Mouse (Mus musculus): Measurements from ENCODE around the gene Dazap1. TPM values are rescaled to one million over a fixed set of nuclear protein-coding genes. Genes with fewer than 3 reads are reported as not detected.
"Not testable (repeated sequence)": the region's sequence is repeated elsewhere in the genome, so short reads cannot be mapped to it uniquely, and the experiment has no call there.

Dazap1 gene
- total RNA-seq (2021), result 100 to 1,000 TPM in 1 of 2 experiments, 10 to 100 TPM in 1; 98.9 to 112 TPM
- long read RNA-seq, experiment 1, transcript Dazap1-203 (12 exons, 2,081 nt), result major isoform, 24 of 51 reads
- long read RNA-seq, experiment 1, partial matches to known transcripts, result 7 of 51 reads
- long read RNA-seq, experiment 1, other reads (novel, unspliced or antisense), result 15 of 51 reads
- long read RNA-seq, experiment 2, transcript Dazap1-201 (12 exons, 1,994 nt), result minor isoform, 5 of 54 reads
- long read RNA-seq, experiment 2, transcript Dazap1-203 (12 exons, 2,081 nt), result major isoform, 34 of 54 reads
- long read RNA-seq, experiment 2, partial matches to known transcripts, result 6 of 54 reads
- long read RNA-seq, experiment 2, other reads (novel, unspliced or antisense), result 9 of 54 reads

GRCm38 (mm10) chr10:80260642-80261584, at the start of gene Dazap1, which contains the start of gene Gamt:
Gene Dazap1, plus strand, starts transcription at chr10:80261486.
Gene Gamt, minus strand, starts transcription at chr10:80261012.
- DNase-seq (ENCODE audit: low spot score in 2 of 2), result peak; percentile 98 to 99

- DNase-seq (ENCODE audit: low spot score in 2 of 2), result not testable (repeated sequence)
These were observed 49.7 kb upstream of the Dazap1 start for GRCm38 (mm10) chr10:80211547-80212103.

- no peak for DNase-seq (ENCODE audit: low spot score in 2 of 2)
These were observed 46.1 kb upstream of the Dazap1 start for GRCm38 (mm10) chr10:80215048-80215772.

GRCm38 (mm10) chr10:80220676-80221075, 40.6 kb upstream of the Dazap1 start:
- DNase-seq (ENCODE audit: low spot score in 2 of 2), result no peak

GRCm38 (mm10) chr10:80223137-80223536, 38.1 kb upstream of the Dazap1 start:
- not testable (repeated sequence) for DNase-seq (ENCODE audit: low spot score in 2 of 2)

- DNase-seq (ENCODE audit: low spot score in 2 of 2), result no peak
These were observed 35.2 kb upstream of the Dazap1 start for GRCm38 (mm10) chr10:80226071-80226415.

DNA sequence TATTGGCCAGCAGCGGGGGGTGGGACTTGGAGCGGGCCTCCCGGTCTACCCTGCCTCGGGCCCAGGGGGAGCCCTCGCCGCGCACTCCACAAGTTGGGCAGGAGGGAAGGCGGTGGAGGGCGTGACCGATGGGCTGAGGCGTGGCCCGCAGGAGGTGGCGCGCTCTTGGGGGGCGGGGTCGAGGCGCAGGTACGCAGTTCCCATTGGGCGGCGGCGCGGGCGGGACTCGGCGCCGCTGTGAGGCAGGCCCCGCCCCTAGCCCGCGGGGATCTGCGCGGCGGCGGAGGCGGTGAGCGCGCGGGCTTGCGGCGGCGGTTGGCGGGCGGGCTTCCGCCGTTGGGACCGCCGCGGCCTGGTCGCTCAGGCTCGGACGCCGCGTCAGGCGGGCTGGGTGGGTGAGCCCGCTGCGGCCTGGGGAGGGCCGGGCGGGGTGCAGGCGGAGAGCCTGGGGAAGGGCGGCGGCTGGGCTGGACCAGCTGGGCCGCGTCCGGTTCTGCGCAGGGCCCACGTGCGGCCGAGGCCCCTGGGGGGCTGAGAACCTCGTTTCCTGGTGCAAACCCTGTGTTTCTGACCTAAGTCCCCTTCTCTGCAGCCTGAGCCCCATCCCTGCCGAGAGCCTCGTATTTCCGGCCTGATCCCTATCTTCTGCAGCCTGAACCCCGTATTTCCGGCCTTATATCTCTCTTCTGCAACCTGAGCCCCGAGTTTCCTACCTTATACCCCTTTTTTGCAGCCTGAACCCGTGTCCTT, 34.7 kb upstream of the Dazap1 start, which contains the start of gene Mum1:
Gene Mum1, plus strand, starts transcription at position 19 of the 750 bp plus-strand sequence.
- DNase-seq (ENCODE audit: low spot score in 2 of 2), result peak; percentile 97 to 99

DNA sequence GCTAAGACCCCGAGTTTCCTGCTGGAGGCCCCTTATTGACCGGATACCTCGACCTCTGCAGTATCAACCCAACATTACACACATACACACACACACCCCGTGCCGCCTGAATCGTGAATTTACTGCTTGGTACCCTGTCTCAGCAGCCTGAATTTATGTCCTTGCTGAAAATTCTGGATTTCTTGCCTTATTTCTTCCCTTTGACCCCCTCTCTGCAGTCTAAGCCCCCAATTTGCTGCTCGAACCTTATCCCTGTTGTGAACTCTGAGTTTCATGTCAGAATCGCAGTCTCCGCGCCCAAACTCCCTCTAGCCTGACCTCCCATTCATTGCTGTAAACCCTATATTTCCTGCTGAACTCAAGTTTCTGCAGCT, 34.1 kb upstream of the Dazap1 start:
- no peak for DNase-seq (ENCODE audit: low spot score in 2 of 2)

- DNase-seq (ENCODE audit: low spot score in 2 of 2), result peak in 1 of 2 experiments; percentile 48
These were observed 33.2 kb upstream of the Dazap1 start for GRCm38 (mm10) chr10:80227877-80228775.

DNA sequence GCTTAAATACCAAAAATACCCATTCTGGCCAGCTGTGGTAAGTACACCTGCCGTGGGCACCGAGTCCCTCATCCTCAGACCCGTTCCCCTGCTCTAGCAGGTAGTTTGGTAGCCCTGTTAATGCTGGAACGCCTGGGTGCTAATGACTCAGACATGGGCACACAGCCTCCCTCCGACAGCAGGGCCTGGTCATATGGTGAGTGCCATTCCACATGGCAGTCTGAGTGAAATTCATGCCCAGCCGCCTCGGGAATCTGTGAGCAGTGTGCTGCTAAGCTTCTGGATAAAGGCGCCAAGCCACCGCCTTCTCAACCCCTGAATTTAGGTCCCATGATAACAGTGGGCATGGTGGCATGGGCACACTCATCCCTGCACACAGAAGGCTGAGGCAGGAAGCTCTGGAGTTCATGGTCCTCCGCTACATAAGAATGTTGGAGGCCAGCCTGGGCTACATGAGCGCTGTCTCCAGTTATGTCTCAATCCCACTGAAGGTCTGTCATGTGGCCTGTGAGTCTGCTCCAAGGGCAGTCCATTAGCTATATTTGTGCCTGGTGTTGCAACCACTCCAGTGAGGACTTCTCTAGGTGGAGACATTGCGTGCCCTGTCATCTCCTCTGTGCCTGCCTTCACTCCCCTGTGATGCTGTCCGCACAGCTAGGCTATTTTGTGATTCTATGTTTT, 25.0 kb upstream of the Dazap1 start:
- DNase-seq (ENCODE audit: low spot score in 2 of 2), result no peak

GRCm38 (mm10) chr10:80237020-80237419, 24.3 kb upstream of the Dazap1 start:
- DNase-seq (ENCODE audit: low spot score in 2 of 2), result no peak

DNA sequence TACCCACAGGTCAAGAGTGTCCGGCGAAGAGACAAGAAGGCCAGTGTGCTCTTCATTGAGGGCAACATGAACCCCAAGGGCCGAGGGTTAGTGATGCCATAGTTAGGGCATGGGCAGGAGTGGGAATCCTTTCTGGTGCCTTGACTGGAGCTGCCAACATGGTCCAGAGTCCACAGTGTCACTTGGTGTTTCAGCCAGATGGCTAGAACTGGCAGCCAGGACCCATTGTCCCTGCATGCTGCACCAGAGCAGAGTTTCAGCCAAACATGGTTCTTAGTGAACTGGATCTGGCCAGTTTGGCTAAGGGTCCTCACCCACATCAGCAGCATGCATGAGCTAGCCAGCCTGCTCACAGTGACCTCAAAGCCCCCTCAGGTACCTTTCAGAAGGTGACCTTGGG, 23.0 kb upstream of the Dazap1 start:
- no peak for DNase-seq (ENCODE audit: low spot score in 2 of 2)

GRCm38 (mm10) chr10:80239791-80240190, 21.5 kb upstream of the Dazap1 start:
- DNase-seq (ENCODE audit: low spot score in 2 of 2), result no peak

- no peak for DNase-seq (ENCODE audit: low spot score in 2 of 2)
These were observed 19.2 kb upstream of the Dazap1 start for GRCm38 (mm10) chr10:80242088-80242487.

GRCm38 (mm10) chr10:80242607-80243006, 18.7 kb upstream of the Dazap1 start:
- DNase-seq (ENCODE audit: low spot score in 2 of 2), result no peak

- no peak for DNase-seq (ENCODE audit: low spot score in 2 of 2)
These were observed 16.4 kb upstream of the Dazap1 start for GRCm38 (mm10) chr10:80244791-80245399.

DNA sequence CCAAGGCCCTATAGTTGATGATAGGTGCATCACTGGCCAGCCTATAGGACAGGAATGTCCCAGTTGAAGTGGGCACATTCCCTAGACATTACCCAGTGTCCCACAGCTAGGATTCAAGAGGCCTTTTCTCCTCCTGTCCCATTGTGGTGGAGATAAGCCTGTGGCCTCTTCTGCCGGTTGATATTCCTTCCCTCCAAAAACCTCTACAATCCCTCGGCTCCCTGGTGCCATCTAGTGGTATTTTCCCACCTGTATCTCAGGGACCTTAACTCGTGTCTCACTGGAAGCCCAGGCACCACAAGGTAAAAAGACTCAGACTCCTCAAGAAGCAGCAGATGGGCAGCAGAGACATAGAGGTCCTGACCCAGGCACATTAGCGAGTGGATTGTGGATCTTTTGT, 15.7 kb upstream of the Dazap1 start:
- peak; percentile 64 to 80 for DNase-seq (ENCODE audit: low spot score in 2 of 2)

GRCm38 (mm10) chr10:80247849-80248248, 13.4 kb upstream of the Dazap1 start:
- DNase-seq (ENCODE audit: low spot score in 2 of 2), result no peak

Measured in gastrocnemius, postnatal 4 days (tissue).